Mouse (Mus musculus) left cerebral cortex, postnatal 4 days (tissue): Measurements from ENCODE around the gene Kcnma1. TPM values are rescaled to one million over a fixed set of nuclear protein-coding genes. Genes with fewer than 3 reads are reported as not detected.

Source experiments
- DNase-seq: peaks from one replicate; pipeline ENCODE4 v3.0.0-alpha.2; 2022
- intact Hi-C: fragments of 180-260 bp; cut with DNase I; formaldehyde crosslinking; loops from one replicate; pipeline ENCODE4 v1.15.1; 2025
- total RNA-seq, 2 experiments: library from RNA; stranded (reverse); gene quantifications; 2 replicates each; pipeline ENCODE4 v1.2.3; 2021

The Kcnma1 gene
- total RNA-seq, 2 experiments from 2014 or later, result 115 to 124 TPM

GRCm38 (mm10) chr14:23624455-23624854 is 389.8 kb downstream of the Kcnma1 start:
- no peak for DNase-seq
- intact Hi-C loops, result no loop called here

- no peak for DNase-seq
- intact Hi-C loops, result no loop called here
These were observed 393.6 kb downstream of the Kcnma1 start for GRCm38 (mm10) chr14:23620685-23621084.

DNA sequence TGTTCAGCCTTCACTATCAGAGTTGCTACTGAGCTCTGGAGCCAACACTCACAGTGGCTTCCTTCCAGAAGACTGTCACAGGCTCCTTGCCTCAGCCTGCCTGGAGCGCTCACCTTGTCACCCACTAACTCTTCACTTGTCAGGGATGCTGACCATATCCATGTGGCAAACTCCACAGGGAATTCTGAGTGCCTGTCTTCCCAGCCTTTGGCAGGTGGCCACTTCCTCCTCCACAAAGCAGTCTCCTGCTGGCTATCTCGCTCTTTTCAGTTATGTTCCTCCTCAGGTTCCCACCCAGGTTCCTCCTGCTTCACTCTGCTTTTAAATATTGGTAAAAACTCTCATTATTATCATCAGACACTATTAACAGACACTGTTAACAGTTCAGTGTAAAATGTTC is 395.3 kb downstream of the Kcnma1 start:
- intact Hi-C loops, result no loop called here
- DNase-seq, result peak; percentile 2

GRCm38 (mm10) chr14:23618081-23618480 is 396.2 kb downstream of the Kcnma1 start:
- intact Hi-C loops, result no loop called here

GRCm38 (mm10) chr14:23610054-23610453 is 404.2 kb downstream of the Kcnma1 start:
- intact Hi-C loops, result no loop called here

More at GRCm38 (mm10) chr14:23618081-23618480, 396.2 kb downstream of the Kcnma1 start:
- no peak for DNase-seq

GRCm38 (mm10) chr14:23605740-23606139 is 408.6 kb downstream of the Kcnma1 start:
- intact Hi-C loops, result no loop called here
- DNase-seq, result no peak

More at GRCm38 (mm10) chr14:23610054-23610453, 404.2 kb downstream of the Kcnma1 start:
- DNase-seq, result no peak

DNA sequence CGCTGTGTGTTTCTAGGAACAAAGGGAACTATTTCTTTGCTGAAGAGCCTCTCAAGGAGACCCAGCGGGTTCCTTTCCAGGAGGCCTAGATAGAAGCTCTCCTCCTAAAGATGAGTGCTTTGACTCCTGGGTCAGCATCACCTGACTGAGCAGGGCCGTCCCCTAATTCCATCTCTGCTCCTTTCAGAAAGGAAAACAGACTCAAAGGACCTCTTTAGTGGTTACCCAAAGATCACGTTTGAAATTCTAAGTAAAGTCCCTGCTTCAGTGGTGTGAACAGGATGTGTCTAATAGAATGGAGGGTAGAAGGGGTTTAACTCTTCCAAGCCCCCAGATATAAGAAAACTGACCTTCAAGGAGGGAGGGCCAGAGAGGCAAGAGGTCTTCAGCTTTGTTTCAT is 411.4 kb downstream of the Kcnma1 start:
- DNase-seq, result no peak
- intact Hi-C loops, result no loop called here

DNA sequence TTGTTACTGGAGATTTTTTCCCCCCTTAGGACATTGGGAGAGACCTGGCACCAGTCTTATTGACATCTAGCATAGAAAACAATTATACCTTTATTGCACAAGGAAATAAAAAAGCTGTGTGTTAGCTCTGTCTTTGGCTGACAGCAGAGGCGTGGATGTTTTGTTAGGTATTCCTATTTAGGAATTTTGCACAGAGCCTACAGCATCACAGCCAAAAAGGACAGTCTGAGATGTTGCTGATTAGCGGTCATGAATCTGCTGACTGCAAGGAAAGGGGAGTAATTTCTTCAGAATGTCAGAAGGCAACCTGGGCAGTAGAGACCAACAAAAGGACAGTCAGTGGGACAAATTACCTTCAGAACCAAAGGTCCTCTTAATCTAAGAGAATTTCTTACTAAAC is 412.2 kb downstream of the Kcnma1 start:
- intact Hi-C loops, result no loop called here

DNA sequence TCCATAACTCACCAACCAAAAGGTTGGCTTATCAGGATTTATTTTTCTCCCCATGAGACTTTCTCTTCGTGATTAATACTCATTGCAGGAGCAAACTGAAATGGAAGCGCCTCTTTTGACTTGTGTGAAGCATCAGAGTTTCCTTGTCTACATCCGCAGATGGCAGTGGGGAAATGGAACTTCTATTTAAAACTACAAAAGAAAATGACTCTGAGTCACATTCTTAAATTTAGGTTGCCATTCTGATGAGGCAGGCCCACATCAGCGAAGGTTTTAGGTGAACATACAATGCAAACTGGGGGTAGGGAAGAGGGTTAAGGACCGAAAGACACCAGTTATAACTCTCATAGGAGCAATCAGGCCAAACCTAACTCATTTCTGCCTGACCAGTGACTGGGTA is 419.7 kb downstream of the Kcnma1 start:
- intact Hi-C loops, result no loop called here
- no peak for DNase-seq

More for the DNA sequence above, 412.2 kb downstream of the Kcnma1 start:
- no peak for DNase-seq

DNA sequence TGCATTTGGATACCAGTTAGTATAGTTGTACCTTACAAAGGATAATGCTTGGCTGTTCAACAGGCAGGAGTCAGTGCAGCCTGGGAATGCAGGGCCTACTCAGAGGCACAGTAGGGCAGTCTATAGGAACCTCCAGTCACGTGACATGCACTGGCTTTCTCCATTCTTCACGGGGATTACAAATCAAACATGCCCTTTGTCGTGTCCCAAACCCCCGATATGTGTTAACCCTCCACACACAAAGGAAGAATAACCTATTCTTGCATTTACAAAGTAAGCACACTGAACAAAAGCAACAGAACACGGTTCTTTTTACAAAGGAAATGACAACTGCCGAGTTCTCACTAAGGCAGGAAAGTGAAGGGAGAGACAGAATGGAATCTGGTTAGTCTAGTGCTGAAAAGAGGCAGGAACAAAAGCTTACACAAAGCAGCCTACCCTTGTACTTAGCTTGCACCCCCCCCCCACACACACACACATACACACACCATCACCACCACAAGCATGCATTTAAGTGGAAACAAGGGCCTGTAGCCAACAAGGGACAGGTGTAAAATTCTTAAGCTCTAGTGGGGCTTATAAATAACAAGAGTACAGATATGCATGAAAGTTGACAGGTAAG is 421.4 kb downstream of the Kcnma1 start:
- intact Hi-C loops, result no loop called here
- no peak for DNase-seq

DNA sequence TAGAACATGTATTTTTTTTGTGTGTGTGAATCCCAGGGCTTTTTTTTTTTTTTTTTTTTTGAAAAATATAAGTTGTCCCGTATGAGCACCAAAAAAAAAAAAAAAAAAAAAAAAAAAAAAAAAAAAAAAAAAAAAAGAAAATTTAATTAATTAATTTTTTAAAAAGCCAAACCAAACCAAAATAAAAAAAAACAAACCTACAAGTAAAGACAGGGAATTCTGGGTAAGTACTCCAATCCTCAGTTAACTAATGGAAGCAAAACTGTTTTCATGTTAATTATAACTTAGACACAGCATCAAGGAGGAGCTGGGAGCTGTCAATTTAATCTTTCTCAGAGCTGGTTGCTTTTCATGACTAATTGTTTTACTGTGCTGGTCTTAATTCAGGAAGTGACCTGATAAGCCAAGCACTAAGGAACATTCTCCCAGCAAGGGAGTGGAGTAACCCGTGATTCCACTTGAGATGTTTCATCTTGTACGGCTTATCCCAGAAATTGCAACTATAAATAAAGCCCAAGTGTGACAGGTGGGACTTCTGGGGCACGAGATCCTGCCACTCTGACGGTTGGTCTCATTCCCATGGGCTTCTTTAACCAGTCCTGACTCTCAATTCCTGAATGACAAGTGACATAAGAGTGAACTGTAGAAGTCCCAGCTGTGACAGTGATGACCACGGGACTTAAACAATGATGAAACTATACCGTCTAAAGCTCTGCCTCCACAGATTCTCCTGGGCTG is 424.4 kb downstream of the Kcnma1 start:
- DNase-seq, result no peak
- intact Hi-C loops, result no loop called here

DNA sequence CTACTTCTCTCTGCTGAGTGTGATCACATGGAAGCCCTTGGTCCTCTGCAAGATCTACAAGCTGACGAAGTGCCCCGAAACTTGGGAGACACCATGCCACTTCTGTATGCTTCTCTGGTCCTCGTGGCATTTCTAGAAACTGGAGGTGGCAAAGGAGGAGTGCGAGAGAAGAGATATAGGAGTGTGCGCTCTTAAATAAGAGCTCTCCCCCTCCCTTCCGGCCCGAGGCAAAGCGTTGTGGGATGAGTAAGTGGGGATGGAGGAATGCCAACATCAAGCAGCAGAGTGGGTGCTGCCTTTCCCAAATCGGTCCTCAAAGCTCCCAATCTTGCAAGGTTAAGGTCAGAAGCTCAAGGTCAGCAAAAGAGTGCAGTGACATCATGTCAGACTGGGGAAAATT is 426.8 kb downstream of the Kcnma1 start:
- intact Hi-C loops, result no loop called here
- DNase-seq, result no peak

- peak; percentile 33 for DNase-seq
- intact Hi-C loops, result loop anchor here (2.0 kb wide), 1 partner anchor 426 kb away; no protein-coding TSS in a partner anchor
These were observed 431.1 kb downstream of the Kcnma1 start for GRCm38 (mm10) chr14:23583235-23583634.

DNA sequence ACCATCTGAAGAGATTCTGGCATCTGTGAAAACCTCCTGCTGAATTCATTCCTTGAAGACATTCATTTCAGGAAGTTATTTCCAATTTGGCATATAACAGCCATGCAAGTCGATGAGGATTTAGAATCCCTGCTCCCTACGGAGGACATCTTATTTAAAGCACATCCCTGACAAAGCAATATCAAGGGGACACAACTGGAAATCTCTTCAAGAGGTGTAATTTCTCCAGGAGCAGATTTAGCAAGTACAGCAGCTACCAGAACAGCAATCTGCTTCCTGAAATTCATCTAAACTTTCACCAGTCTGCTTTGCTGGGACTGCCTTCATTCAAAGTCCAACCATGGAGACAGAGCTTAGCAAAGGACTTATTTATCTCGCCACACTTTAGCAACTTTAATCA is 433.0 kb downstream of the Kcnma1 start:
- intact Hi-C loops, result no loop called here

GRCm38 (mm10) chr14:23575951-23576350 is 438.3 kb downstream of the Kcnma1 start:
- intact Hi-C loops, result no loop called here
- peak; percentile 32 for DNase-seq

More for the DNA sequence above, 433.0 kb downstream of the Kcnma1 start:
- DNase-seq, result no peak

DNA sequence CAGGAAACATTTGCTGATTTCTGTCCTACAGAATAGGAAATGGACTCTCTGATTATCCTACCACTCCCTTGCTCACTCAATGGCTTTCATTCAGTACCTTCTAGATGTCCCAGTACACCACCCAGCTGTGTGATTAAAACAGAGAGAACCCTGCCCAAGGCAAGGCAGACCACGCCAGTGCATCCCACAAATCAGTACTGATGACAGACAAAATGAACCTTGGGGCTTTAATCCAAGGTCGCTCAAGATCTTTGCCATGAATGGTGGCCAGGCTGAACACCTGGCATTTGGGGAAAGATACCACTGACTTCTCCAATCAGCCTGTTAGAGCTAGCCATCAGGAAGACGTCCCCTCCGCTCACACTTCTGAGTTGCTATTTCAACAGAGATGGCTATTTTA is 440.2 kb downstream of the Kcnma1 start:
- intact Hi-C loops, result no loop called here

GRCm38 (mm10) chr14:23573385-23573784 is 440.9 kb downstream of the Kcnma1 start:
- intact Hi-C loops, result no loop called here
- DNase-seq, result no peak

More for the DNA sequence above, 440.2 kb downstream of the Kcnma1 start:
- no peak for DNase-seq

GRCm38 (mm10) chr14:23572778-23573177 is 441.5 kb downstream of the Kcnma1 start:
- no peak for DNase-seq
- intact Hi-C loops, result no loop called here

GRCm38 (mm10) chr14:23570251-23570650 is 444.0 kb downstream of the Kcnma1 start:
- intact Hi-C loops, result no loop called here
- peak; percentile 13 for DNase-seq

DNA sequence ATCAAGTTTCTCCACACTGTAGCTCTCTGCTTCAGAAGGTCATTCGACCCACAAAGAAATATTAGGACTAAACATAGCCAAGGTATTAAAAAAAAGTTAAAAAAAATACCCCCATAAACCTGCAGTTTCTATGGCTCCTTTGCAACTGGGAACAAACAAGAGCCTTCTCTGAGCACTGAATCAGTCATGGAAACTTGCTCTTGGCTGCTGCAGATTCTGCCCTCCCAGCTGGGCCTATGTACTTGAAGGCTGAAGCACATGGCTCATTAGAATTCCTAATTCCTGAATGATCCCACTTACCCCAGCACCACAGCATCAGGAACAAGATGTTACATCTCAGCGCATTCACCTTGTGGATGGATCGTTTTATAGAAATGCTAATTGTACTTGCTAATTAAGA is 448.4 kb downstream of the Kcnma1 start:
- intact Hi-C loops, result no loop called here
- DNase-seq, result no peak

GRCm38 (mm10) chr14:23564474-23564873 is 449.8 kb downstream of the Kcnma1 start:
- no peak for DNase-seq
- intact Hi-C loops, result no loop called here

DNA sequence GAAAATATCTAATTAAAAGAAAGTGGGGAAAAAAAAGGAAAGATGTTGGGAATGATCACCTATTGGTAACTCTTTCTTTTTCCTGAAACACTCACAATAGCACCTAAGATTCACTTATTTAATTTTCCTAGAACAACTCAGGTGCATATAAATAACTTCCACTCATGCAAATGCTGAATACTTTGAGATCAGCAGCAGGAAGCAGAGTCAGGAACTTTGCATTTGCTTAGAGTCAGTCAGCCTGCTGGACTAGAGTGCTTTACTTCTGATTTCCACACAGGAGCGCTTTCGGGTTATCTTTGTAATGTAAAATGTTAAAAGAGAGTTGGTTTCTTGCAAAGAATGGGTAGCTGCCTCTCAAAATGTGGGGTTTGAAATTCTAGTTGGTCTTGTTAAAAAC is 451.1 kb downstream of the Kcnma1 start:
- intact Hi-C loops, result no loop called here

More for the DNA sequence above, 451.1 kb downstream of the Kcnma1 start:
- DNase-seq, result no peak
